Mouse (Mus musculus) liver, embryonic 13.5 days (tissue): ENCODE data around the gene Xrcc3. TPM values are rescaled to one million over a fixed set of nuclear protein-coding genes. Genes with fewer than 3 reads are reported as not detected.

Experiments used
- ATAC-seq: fragments of 200-750 bp; cut with Nextera tagmentation; 2 replicates; pipeline ENCODE4 v1.8.0; 2017; ENCODE audit warnings: low read depth, mild to moderate bottlenecking, moderate number of reproducible peaks, moderate library complexity
- DNase-seq: peaks from one replicate; pipeline ENCODE4 v3.0.0; 2022
- H3K27ac ChIP-seq: fragments of 300-500 bp; sonication (generic); 2 replicates; pipeline ENCODE4 v1.5.1; 2015; ENCODE audit warnings: moderate library complexity, mild to moderate bottlenecking, inconsistent platforms
- H3K27me3 ChIP-seq: fragments of 300-500 bp; sonication (generic); 2 replicates; pipeline ENCODE4 v1.6.1; 2015; ENCODE audit warnings: mild to moderate bottlenecking, inconsistent platforms
- H3K36me3 ChIP-seq: fragments of 300-500 bp; sonication (generic); 2 replicates; pipeline ENCODE4 v1.6.1; 2015; ENCODE audit warnings: mild to moderate bottlenecking, inconsistent platforms
- H3K4me1 ChIP-seq: fragments of 300-500 bp; sonication (generic); replicated peaks from 2 replicates; pipeline ENCODE4 v1.6.1; 2015; ENCODE audit warnings: inconsistent platforms
- H3K4me2 ChIP-seq: fragments of 300-500 bp; sonication (generic); 2 replicates; pipeline ENCODE4 v1.6.1; 2015; ENCODE audit warnings: inconsistent platforms, mild to moderate bottlenecking, moderate library complexity
- H3K4me3 ChIP-seq: fragments of 300-500 bp; sonication (generic); replicated peaks from 2 replicates; pipeline ENCODE4 v1.5.1; 2015; ENCODE audit warnings: mild to moderate bottlenecking, inconsistent platforms
- H3K9ac ChIP-seq: fragments of 300-500 bp; sonication (generic); 2 replicates; pipeline ENCODE4 v1.6.1; 2015; ENCODE audit warnings: mild to moderate bottlenecking, inconsistent platforms
- H3K9me3 ChIP-seq: fragments of 300-500 bp; sonication (generic); replicated peaks from 2 replicates; pipeline ENCODE4 v1.6.1; 2016; ENCODE audit warnings: inconsistent platforms
- WGBS: fragments of 180-500 bp; shearing (Covaris S2); methylation state at CpG from one replicate; pipeline ENCODE4 v1.1.7; 2015; ENCODE audit not compliant: insufficient replicate concordance; 5-methylcytosine and 5-hydroxymethylcytosine counted together
- polyA plus RNA-seq: library from polyadenylated mRNA; unstranded; fragments of >200 nt; fragmentation: Nextera tagmentation; extraction: Ambion mirVana; gene quantifications from 2 replicates; pipeline ENCODE4 v1.2.1, GENCODE M21; 2015

Gene Xrcc3
- polyA plus RNA-seq, 1 experiment from 2014 or later, result 3.9 TPM

DNA sequence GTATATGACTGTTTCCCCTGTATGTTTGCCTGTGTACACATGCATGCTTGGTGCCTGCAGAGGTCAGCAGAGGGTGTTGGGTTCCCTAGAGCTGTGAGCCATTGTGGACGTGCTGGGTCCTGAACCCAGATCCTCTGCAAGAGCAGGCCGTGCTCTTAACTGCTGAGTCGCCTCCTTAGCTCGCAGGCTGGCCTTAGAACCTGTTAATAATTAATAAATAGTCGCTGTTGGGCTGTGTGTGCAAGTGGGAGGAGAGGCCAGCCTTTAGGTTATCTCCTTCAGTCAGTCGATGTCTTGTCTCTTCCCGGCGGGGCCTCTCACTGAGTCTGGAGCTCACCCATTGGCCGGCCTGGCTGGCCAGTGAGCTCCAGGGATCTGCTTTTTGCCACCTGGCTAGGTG, 3.3 kb upstream of the Xrcc3 start:
- H3K27ac ChIP-seq, result peak overlapping the region; percentile 97
- H3K4me2 ChIP-seq, result peak overlapping the region; percentile 81
- peak overlapping the region; percentile 77 for H3K4me3 ChIP-seq
- ATAC-seq (peak; percentile 45), DNase-seq (peak; percentile 80)
- H3K4me1 ChIP-seq, result peaks cover 84% of the 10 kb centered on the region
- WGBS, result 15% methylated on average over 9 of the region's 9 CpGs
- H3K27me3 ChIP-seq, result no peaks in the 10 kb centered on the region
- H3K9ac ChIP-seq, result peak overlapping the region; percentile 87
- peaks cover 30% of the 10 kb centered on the region for H3K36me3 ChIP-seq
- no peaks in the 10 kb centered on the region for H3K9me3 ChIP-seq

GRCm38 (mm10) chr12:111816528-111816927, 2.9 kb upstream of the Xrcc3 start:
- Histone ChIP-seq H3K9ac (peak overlapping the region; percentile 87), H3K27me3 (no peaks in the 10 kb centered on the region), H3K27ac (peak overlapping the region; percentile 97), H3K4me1 (peaks cover 87% of the 10 kb centered on the region), H3K9me3 (no peaks in the 10 kb centered on the region), H3K4me2 (peak overlapping the region; percentile 81), H3K36me3 (peaks cover 32% of the 10 kb centered on the region), H3K4me3 (peak overlapping the region; percentile 77)
- WGBS, result 73% methylated on average over 13 of the region's 13 CpGs
- ATAC-seq, result no peak
- no peak for DNase-seq

DNA sequence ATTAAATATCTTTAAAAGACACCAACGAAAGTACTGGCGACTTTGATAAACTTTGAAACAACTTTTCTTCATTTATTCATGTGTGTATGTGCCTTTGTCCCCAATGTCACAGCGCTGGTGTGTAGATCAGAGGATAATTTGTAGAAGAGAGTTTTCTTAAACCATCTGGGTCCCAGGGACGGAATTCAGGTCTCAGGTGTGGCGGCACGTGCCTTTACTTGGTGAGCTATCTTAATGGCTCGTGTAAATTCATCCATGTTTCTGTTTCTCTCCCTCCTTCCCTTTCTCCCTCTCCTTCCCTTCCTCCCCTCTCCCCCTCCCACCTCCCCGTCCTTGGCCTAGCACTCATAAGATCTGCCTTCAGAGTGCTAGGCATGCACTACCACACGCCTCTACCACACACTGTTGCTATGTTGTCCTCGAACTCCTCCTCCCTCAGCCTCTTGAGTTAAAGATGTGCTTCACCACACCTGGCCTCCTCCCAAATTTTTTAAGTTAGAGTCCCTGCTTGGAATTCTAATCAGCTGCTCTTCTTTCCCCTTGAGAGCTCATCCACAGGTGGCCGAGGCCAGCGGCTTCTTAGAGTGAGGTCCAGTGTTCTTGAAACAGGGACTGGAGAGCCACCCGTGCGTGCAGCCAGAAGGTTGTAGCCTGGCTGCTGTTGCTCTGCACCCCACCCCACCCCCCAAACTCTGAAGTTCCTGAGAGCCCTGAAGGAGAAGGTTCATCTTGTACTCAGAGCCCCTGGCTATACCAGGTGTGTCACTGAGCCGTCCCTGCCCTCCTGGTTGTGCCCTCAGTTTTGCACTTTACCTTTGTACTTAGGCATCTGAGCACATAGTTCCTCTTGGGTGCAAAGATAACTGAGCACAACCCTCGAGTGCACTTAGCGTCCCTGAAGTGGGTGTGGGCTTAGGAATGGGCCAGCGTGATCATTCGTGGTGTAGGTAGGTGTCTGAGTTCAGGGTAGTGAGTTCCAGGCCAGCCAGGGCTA, 1.4 kb upstream of the Xrcc3 start:
- Histone ChIP-seq H3K9ac (peak overlapping the region; percentile 87), H3K27ac (peak overlapping the region; percentile 97), H3K4me3 (peak overlapping the region; percentile 77), H3K4me1 (peaks cover 83% of the 10 kb centered on the region), H3K27me3 (no peaks in the 10 kb centered on the region), H3K4me2 (peak overlapping the region; percentile 81), H3K36me3 (peaks cover 31% of the 10 kb centered on the region), H3K9me3 (no peaks in the 10 kb centered on the region)
- DNase-seq (no peak), ATAC-seq (no peak)
- 18% methylated on average over 19 of the region's 19 CpGs for WGBS

DNA sequence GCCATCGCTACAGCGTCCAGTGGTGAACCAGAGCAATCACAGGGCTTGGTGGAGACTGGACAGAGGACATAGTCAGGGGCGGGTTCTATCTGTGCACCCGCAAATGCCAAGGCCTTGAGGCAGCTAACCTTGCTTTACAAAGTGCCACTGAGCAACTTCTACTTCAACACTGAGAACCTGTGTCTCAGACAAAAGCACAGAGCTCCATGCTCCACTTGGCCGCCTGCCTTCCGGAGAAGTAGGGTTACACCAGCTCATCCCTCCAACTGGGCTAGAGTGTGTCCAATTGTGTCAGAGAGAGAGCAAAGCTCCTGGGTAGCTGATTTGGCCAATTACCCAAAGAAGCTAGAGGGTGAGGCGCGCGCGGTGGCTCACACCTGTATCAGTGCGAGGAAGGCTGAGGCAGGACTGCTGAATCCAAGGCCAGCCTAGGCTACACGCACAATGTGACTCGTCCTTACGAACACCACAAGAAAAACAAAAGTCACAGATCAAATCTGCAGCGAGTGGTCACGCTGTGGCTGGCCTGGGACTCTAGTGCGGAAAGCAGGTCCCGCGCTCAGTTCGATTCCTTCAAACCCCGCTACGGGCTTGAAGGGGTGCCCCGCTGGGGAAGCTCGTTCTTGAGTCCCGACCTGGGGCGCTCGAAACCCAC, 435 bp downstream of the Xrcc3 start:
- Histone ChIP-seq H3K27ac (peak overlapping the region; percentile 77), H3K4me1 (peaks cover 83% of the 10 kb centered on the region), H3K36me3 (peaks cover 37% of the 10 kb centered on the region), H3K4me3 (peak overlapping the region; percentile 82), H3K9me3 (no peaks in the 10 kb centered on the region), H3K9ac (peak overlapping the region; percentile 84), H3K4me2 (peak overlapping the region; percentile 93), H3K27me3 (no peaks in the 10 kb centered on the region)
- DNase-seq (no peak), ATAC-seq (no peak)
- 4% methylated on average over 27 of the region's 27 CpGs for WGBS

- no peak for DNase-seq
- peak overlapping the region; percentile 82 for H3K4me3 ChIP-seq
Observed at GRCm38 (mm10) chr12:111812611-111813010, 1.1 kb downstream of the Xrcc3 start.

GRCm38 (mm10) chr12:111812075-111812474, 1.6 kb downstream of the Xrcc3 start:
- peaks cover 45% of the 10 kb centered on the region for H3K36me3 ChIP-seq
- peak overlapping the region; percentile 6; the same call in 1 of the 2 replicates for H3K4me3 ChIP-seq
- no peak for ATAC-seq
- no peak for DNase-seq
- H3K27me3 ChIP-seq, result no peaks in the 10 kb centered on the region
- H3K9me3 ChIP-seq, result no peaks in the 10 kb centered on the region
- H3K27ac ChIP-seq, result no peak overlapping the region
- H3K4me1 ChIP-seq, result peaks cover 75% of the 10 kb centered on the region
- H3K9ac ChIP-seq, result 0 out of 2 replicates have a peak overlapping the region, but pooled peaks have one; percentile 13
- 84% methylated on average over 13 of the region's 13 CpGs for WGBS
- H3K4me2 ChIP-seq, result peak overlapping the region; percentile 93; the same call in 1 of the 2 replicates

More at GRCm38 (mm10) chr12:111812611-111813010, 1.1 kb downstream of the Xrcc3 start:
- 68% methylated on average over 12 of the region's 12 CpGs for WGBS
- Histone ChIP-seq H3K9me3 (no peaks in the 10 kb centered on the region), H3K4me2 (peak overlapping the region; percentile 93), H3K27ac (peak overlapping the region; percentile 77), H3K36me3 (peaks cover 39% of the 10 kb centered on the region), H3K27me3 (no peaks in the 10 kb centered on the region), H3K9ac (peak overlapping the region; percentile 84), H3K4me1 (peaks cover 80% of the 10 kb centered on the region)
- no peak for ATAC-seq

- Histone ChIP-seq H3K9me3 (no peaks in the 10 kb centered on the region), H3K4me2 (peak overlapping the region; percentile 15; the same call in 1 of the 2 replicates), H3K27ac (peak overlapping the region; percentile 53), H3K36me3 (peaks cover 68% of the 10 kb centered on the region), H3K4me3 (no peak overlapping the region), H3K27me3 (no peaks in the 10 kb centered on the region), H3K4me1 (peaks cover 52% of the 10 kb centered on the region), H3K9ac (peak overlapping the region; percentile 26; the same call in 1 of the 2 replicates)
- peak; percentile 65 for DNase-seq
- 7% methylated on average over 9 of the region's 9 CpGs for WGBS
- ATAC-seq, result no peak
Observed at GRCm38 (mm10) chr12:111809762-111810161, 3.9 kb downstream of the Xrcc3 start.

DNA sequence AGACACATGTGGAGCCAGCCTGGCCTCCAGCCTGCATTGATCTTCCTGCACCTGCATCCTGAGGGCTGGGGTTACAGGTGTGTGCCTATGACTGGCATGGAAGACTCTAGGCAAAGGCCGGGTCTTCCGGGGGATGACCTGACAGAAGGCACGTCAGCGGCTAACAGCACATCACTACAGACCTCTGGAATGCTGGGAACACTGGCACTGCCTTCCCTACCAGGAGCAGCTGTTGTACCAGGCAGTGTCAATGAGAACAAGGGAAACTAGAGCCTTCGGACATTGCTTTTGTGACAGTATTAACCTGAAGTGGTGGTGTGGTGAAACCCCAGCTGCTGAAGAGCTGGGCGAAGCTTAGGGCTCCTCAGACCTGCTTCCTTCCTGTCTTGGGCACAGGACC, 4.9 kb downstream of the Xrcc3 start:
- DNase-seq, result no peak
- 84% methylated on average over 6 of the region's 6 CpGs for WGBS
- H3K27me3 ChIP-seq, result no peaks in the 10 kb centered on the region
- no peak overlapping the region for H3K9ac ChIP-seq
- H3K4me1 ChIP-seq, result peaks cover 50% of the 10 kb centered on the region
- H3K36me3 ChIP-seq, result peaks cover 78% of the 10 kb centered on the region
- no peak overlapping the region for H3K27ac ChIP-seq
- ATAC-seq, result no peak
- H3K4me3 ChIP-seq, result no peak overlapping the region
- H3K4me2 ChIP-seq, result no peak overlapping the region
- H3K9me3 ChIP-seq, result no peaks in the 10 kb centered on the region

DNA sequence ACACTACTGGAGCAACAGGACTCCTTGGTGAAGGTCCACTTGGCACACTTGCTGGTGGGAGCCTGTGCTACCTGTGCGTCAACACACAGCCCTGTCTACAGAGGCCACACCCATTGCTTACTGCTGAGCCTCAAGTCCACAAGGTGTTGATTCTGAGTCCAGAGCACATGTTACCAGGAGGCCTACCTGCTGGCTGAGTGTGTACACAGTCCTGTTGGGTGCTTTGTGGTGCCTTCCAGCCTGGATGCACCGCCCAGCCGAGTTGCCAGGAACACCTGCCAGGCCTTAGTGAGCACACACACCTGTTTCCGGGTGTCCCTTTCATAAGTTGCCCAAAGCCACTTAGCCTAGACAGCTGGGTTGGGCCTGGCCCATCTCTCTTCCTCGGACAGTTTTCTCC, 10.1 kb downstream of the Xrcc3 start:
- no peaks in the 10 kb centered on the region for H3K9me3 ChIP-seq
- no peak for ATAC-seq
- no peak overlapping the region for H3K4me2 ChIP-seq
- H3K4me3 ChIP-seq, result no peak overlapping the region
- 78% methylated on average over 5 of the region's 5 CpGs for WGBS
- H3K27ac ChIP-seq, result no peak overlapping the region
- H3K36me3 ChIP-seq, result peaks cover 81% of the 10 kb centered on the region
- H3K27me3 ChIP-seq, result no peaks in the 10 kb centered on the region
- no peak for DNase-seq
- H3K9ac ChIP-seq, result no peak overlapping the region
- peaks cover 6% of the 10 kb centered on the region; the same call in 1 of the 2 replicates for H3K4me1 ChIP-seq

DNA sequence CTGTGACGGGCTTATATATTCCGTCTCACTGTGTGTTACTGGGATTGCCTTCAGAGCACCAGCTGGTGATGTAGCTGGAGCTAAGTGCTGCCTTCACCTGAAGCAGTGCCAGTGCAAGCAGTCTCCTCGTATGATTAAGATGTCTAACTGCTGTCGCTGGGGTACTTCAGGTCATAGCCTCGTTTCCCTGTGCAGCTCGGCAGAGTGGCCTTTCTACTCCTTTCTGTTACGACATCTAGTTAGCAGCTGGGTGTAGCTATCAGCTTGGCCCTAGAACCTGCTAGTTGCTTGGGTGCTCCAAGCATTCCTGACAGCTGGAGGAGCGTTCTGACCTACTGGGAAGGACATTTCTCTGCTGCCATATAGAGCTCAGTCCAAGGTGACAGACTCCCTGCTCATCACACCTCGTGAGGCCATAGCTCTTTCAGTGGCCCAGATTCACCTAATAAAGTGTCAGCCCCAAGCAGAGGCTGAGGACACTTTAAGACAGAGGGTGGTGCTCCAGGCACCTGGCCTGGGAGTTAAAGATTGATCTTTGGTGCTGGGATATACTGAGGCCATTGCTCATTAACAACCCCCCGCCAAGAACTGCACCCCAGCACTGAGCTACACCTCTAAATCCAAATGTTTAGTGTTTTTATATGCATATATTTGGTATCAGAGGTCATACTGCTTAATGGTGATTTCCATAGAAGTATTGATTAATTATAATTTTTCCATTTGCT, 13.1 kb downstream of the Xrcc3 start:
- no peak overlapping the region for H3K4me3 ChIP-seq
- no peak overlapping the region for H3K27ac ChIP-seq
- no peak overlapping the region for H3K4me2 ChIP-seq
- DNase-seq (no peak), ATAC-seq (no peak)
- 76% methylated on average over 10 of the region's 10 CpGs for WGBS
- no peaks in the 10 kb centered on the region for H3K9me3 ChIP-seq
- H3K27me3 ChIP-seq, result no peaks in the 10 kb centered on the region
- peaks cover 77% of the 10 kb centered on the region for H3K36me3 ChIP-seq
- no peaks in the 10 kb centered on the region for H3K4me1 ChIP-seq
- H3K9ac ChIP-seq, result no peak overlapping the region

- no peak overlapping the region for H3K9ac ChIP-seq
- H3K27me3 ChIP-seq, result no peaks in the 10 kb centered on the region
- H3K4me1 ChIP-seq, result peaks cover 12% of the 10 kb centered on the region
- no peaks in the 10 kb centered on the region for H3K9me3 ChIP-seq
- peaks cover 77% of the 10 kb centered on the region for H3K36me3 ChIP-seq
- WGBS, result 84% methylated on average over 13 of the region's 13 CpGs
- no peak overlapping the region for H3K4me2 ChIP-seq
- ATAC-seq (no peak), DNase-seq (no peak)
- no peak overlapping the region for H3K4me3 ChIP-seq
- H3K27ac ChIP-seq, result no peak overlapping the region
Observed at GRCm38 (mm10) chr12:111798493-111798892, 15.2 kb downstream of the Xrcc3 start.
